Mouse (Mus musculus) brown adipose tissue, adult 24 weeks (tissue): ENCODE measurements around the gene Tmem206. TPM values are rescaled to one million over a fixed set of nuclear protein-coding genes. Genes with fewer than 3 reads are reported as not detected.

ENCODE experiments used
- H3K27ac ChIP-seq: fragments of 200-500 bp; replicated peaks from 2 replicates; pipeline ENCODE4 v1.5.1; 2012; ENCODE audit warnings: low read depth, mild to moderate bottlenecking, low read length
- H3K4me1 ChIP-seq: fragments of 200-500 bp; 2 replicates; pipeline ENCODE4 v1.6.1; 2012; ENCODE audit warnings: low read length, mixed read lengths; ENCODE audit not compliant: control insufficient read depth, insufficient read depth, insufficient read length
- H3K4me3 ChIP-seq: fragments of 200-500 bp; 2 replicates; pipeline ENCODE4 v1.5.1; 2012; ENCODE audit warnings: low read depth, mild to moderate bottlenecking, low read length, moderate library complexity; ENCODE audit not compliant: insufficient read depth
- polyA plus RNA-seq: library from polyadenylated mRNA; stranded (reverse); fragments of >200 nt; gene quantifications from 2 replicates; pipeline ENCODE4 v1.2.4, GENCODE M21; 2012; ENCODE audit not compliant: missing spikeins, insufficient read depth, insufficient read length

Tmem206 gene
- polyA plus RNA-seq, 1 experiment: 1.8 TPM

GRCm38 (mm10) chr1:191324733-191325590 is 750 bp upstream of the Tmem206 start:
- no peak overlapping the region for H3K4me3 ChIP-seq
- no peak overlapping the region for H3K27ac ChIP-seq
- H3K4me1 ChIP-seq: no peaks in the 10 kb centered on the region; the same call in 1 of the 2 replicates

- Histone ChIP-seq H3K4me3 (peak overlapping the region; percentile 79), H3K27ac (no peak overlapping the region), H3K4me1 (no peaks in the 10 kb centered on the region; the same call in 1 of the 2 replicates)
Measured at GRCm38 (mm10) chr1:191326233-191326882, 646 bp downstream of the Tmem206 start.

- Histone ChIP-seq H3K4me3 (0 out of 2 replicates have a peak overlapping the region, but pooled peaks have one; percentile 2), H3K27ac (no peak overlapping the region), H3K4me1 (no peaks in the 10 kb centered on the region; the same call in 1 of the 2 replicates)
Measured at GRCm38 (mm10) chr1:191327258-191327657, 1.5 kb downstream of the Tmem206 start.

GRCm38 (mm10) chr1:191328019-191328441 is 2.3 kb downstream of the Tmem206 start:
- no peak overlapping the region for H3K4me3 ChIP-seq
- no peaks in the 10 kb centered on the region; the same call in 1 of the 2 replicates for H3K4me1 ChIP-seq
- peak overlapping the region; percentile 15; the same call in 1 of the 2 replicates for H3K27ac ChIP-seq

DNA sequence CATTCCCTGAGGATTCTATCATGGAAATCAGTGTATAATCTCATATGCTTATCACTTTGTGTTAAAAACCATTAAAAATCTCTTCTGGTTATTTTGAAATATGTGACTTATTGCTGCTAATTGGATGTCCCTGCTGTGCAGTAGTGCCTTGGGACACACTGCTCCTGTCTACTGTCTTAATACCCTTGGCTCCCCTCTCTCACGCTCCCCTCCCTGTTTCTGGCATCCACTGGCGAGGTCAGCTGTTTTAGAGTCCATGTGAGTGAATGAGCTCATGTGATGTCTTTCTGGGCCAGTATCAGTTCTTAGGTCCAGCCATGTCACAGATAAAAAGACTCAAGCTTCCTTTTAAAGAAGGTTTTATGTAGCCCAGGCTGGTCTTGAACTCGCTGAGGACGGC is 4.6 kb downstream of the Tmem206 start:
- H3K27ac ChIP-seq: no peak overlapping the region
- H3K4me3 ChIP-seq: no peak overlapping the region

DNA sequence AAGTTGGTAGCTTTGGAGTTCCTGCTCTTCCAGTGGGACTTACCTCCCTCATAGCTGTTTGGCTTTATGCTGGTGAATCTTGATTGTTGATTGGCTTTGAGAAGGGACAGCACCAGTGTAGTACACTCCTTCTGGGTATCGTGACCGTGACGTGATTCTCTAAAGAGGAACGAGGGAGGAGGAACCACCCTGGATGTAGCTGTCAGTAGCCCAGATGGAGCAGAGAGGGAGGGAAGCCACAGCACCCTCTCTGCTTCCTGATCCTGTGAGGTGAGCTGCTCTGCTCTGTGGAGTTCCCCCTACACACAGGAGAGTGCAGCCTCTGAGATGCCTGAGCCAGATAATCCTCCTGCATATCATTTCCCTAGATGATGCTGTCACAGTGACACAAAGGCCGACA is 8.8 kb downstream of the Tmem206 start:
- Histone ChIP-seq H3K27ac (no peak overlapping the region), H3K4me3 (no peak overlapping the region), H3K4me1 (no peaks in the 10 kb centered on the region)

More for the DNA sequence above, 4.6 kb downstream of the Tmem206 start:
- no peaks in the 10 kb centered on the region; the same call in 1 of the 2 replicates for H3K4me1 ChIP-seq

GRCm38 (mm10) chr1:191339876-191340275 is 14.2 kb downstream of the Tmem206 start:
- Histone ChIP-seq H3K4me3 (no peak overlapping the region), H3K4me1 (no peaks in the 10 kb centered on the region), H3K27ac (no peak overlapping the region)

GRCm38 (mm10) chr1:191340530-191340929 is 14.8 kb downstream of the Tmem206 start:
- no peaks in the 10 kb centered on the region for H3K4me1 ChIP-seq
- no peak overlapping the region for H3K27ac ChIP-seq
- H3K4me3 ChIP-seq: no peak overlapping the region

GRCm38 (mm10) chr1:191347602-191348001 is 21.9 kb downstream of the Tmem206 start:
- H3K27ac ChIP-seq: no peak overlapping the region
- H3K4me1 ChIP-seq: no peaks in the 10 kb centered on the region; the same call in 1 of the 2 replicates
- no peak overlapping the region for H3K4me3 ChIP-seq

- no peaks in the 10 kb centered on the region; the same call in 1 of the 2 replicates for H3K4me1 ChIP-seq
- no peak overlapping the region for H3K27ac ChIP-seq
- H3K4me3 ChIP-seq: no peak overlapping the region
Measured at GRCm38 (mm10) chr1:191348592-191348991, 22.9 kb downstream of the Tmem206 start.

- H3K27ac ChIP-seq: no peak overlapping the region
- no peaks in the 10 kb centered on the region; the same call in 1 of the 2 replicates for H3K4me1 ChIP-seq
- no peak overlapping the region for H3K4me3 ChIP-seq
Measured at GRCm38 (mm10) chr1:191348996-191349395, 23.3 kb downstream of the Tmem206 start.

DNA sequence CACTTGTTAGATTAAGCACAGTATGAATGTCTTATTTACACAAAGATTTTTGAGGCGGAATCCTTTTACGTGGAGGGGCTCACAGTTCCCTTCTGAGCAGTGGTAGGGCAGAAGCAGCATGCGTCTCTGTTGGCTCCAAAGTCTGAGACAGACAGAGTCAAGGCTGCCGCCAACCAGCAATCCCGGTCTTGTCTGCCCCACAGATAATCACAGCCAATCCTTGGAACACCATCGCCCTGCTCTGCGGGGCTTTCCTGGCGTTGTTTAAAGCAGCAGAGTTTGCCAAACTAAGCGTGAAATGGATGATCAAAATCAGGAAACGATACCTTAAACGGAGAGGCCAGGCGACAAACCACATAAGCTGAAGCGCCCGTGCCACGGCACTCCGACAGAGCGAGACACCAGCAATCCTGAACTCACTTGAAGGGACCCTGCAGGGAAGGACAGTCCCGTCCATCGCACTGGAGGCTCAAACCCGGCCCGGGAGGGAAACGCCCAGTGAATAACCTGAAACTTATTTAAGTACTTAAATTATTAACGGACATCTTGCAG is 23.9 kb downstream of the Tmem206 start:
- Histone ChIP-seq H3K4me1 (no peaks in the 10 kb centered on the region; the same call in 1 of the 2 replicates), H3K27ac (no peak overlapping the region), H3K4me3 (no peak overlapping the region)

DNA sequence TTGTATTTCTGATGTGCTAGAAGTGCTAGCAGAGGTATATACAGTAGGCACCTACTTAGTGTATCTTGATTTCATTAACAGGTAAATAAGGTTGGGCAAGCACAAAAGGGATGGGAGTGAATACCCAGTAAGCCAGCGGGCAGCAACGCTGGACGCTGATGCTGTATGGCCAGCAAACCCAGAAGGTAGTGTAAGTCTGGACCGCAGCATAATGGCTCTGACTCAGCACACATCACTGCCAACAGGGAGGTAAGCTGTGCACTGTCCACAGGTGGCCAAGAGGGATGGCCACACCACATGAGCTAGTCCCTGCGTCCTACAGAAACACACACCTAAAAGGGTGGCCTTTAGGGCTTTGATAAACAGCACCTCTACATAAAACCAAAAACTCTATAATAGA is 24.6 kb downstream of the Tmem206 start:
- Histone ChIP-seq H3K4me3 (no peak overlapping the region), H3K27ac (no peak overlapping the region), H3K4me1 (no peaks in the 10 kb centered on the region; the same call in 1 of the 2 replicates)

- Histone ChIP-seq H3K4me1 (no peaks in the 10 kb centered on the region; the same call in 1 of the 2 replicates), H3K27ac (no peak overlapping the region), H3K4me3 (no peak overlapping the region)
Measured at GRCm38 (mm10) chr1:191352786-191353488, 27.2 kb downstream of the Tmem206 start.

GRCm38 (mm10) chr1:191353836-191354235 is 28.1 kb downstream of the Tmem206 start:
- Histone ChIP-seq H3K4me3 (no peak overlapping the region), H3K27ac (no peak overlapping the region), H3K4me1 (no peaks in the 10 kb centered on the region; the same call in 1 of the 2 replicates)
